Mouse (Mus musculus) forebrain, embryonic 15.5 days (tissue): ENCODE data around the gene Fam205a1. TPM values are rescaled to one million over a fixed set of nuclear protein-coding genes. Genes with fewer than 3 reads are reported as not detected.

Source experiments
- polyA plus RNA-seq: library from polyadenylated mRNA; unstranded; fragments of >200 nt; fragmentation: Nextera tagmentation; extraction: Ambion mirVana; gene quantifications from 2 replicates; pipeline ENCODE4 v1.2.1, GENCODE M21; 2015

Gene Fam205a1
- polyA plus RNA-seq, 1 experiment from 2014 or later = 0.05 TPM

Other genes with a start within 250 kb of the Fam205a1 start
- gene Gm10591, start 241.7 kb downstream of the Fam205a1 start, polyA plus RNA-seq = not detected in 2 replicates
- gene Gm2564, start 224.2 kb downstream of the Fam205a1 start, polyA plus RNA-seq = not detected in 2 replicates
- not detected in 2 replicates for gene Ccl27b, start 198.6 kb downstream of the Fam205a1 start, polyA plus RNA-seq
- gene Il11ra2, start 192.0 kb downstream of the Fam205a1 start, polyA plus RNA-seq = not detected in 2 replicates
- 0.70 and 0.98 TPM in 2 replicates for gene 4930578G10Rik, start 118.3 kb downstream of the Fam205a1 start, polyA plus RNA-seq
- gene Ccl19, start 97.3 kb downstream of the Fam205a1 start, polyA plus RNA-seq = 0.43 and 0.51 TPM in 2 replicates
- 0.59 and 0.80 TPM in 2 replicates for gene Ccl21a, start 79.9 kb downstream of the Fam205a1 start, polyA plus RNA-seq
- gene Gm12394, start 2.9 kb upstream of the Fam205a1 start, polyA plus RNA-seq = 0.41 and 0.51 TPM in 2 replicates
- 1.6 and 1.8 TPM in 2 replicates for gene Fam205c, start 20.3 kb upstream of the Fam205a1 start, polyA plus RNA-seq
- gene Phf24, start 62.8 kb upstream of the Fam205a1 start, polyA plus RNA-seq = 20.5 and 22.2 TPM in 2 replicates
- gene Dnajb5, start 95.9 kb upstream of the Fam205a1 start, polyA plus RNA-seq = 49.3 and 55.1 TPM in 2 replicates
- gene 1700022I11Rik, start 115.7 kb upstream of the Fam205a1 start, polyA plus RNA-seq = 0.41 TPM in 2 replicates
- 505 and 521 TPM in 2 replicates for gene Vcp, start 146.6 kb upstream of the Fam205a1 start, polyA plus RNA-seq
- 28.1 and 29.9 TPM in 2 replicates for gene Fancg, start 156.6 kb upstream of the Fam205a1 start, polyA plus RNA-seq
- 23.2 and 23.8 TPM in 2 replicates for gene Pigo, start 171.9 kb upstream of the Fam205a1 start, polyA plus RNA-seq
- 259 and 263 TPM in 2 replicates for gene Stoml2, start 177.8 kb upstream of the Fam205a1 start, polyA plus RNA-seq
- 44.8 and 45.3 TPM in 2 replicates for gene Fam214b, start 192.3 kb upstream of the Fam205a1 start, polyA plus RNA-seq
- 17.9 and 18.7 TPM in 2 replicates for gene Unc13b, start 205.1 kb upstream of the Fam205a1 start, polyA plus RNA-seq